Mouse (Mus musculus): ENCODE measurements around the gene Gfod1. TPM values are rescaled to one million over a fixed set of nuclear protein-coding genes. Genes with fewer than 3 reads are reported as not detected.
A peak's percentile ranks its signal among the peaks of the same experiment; 100 is the strongest.

The Gfod1 gene
- polyA plus RNA-seq, 1 experiment from 2014 or later: 0.67 TPM

DNA sequence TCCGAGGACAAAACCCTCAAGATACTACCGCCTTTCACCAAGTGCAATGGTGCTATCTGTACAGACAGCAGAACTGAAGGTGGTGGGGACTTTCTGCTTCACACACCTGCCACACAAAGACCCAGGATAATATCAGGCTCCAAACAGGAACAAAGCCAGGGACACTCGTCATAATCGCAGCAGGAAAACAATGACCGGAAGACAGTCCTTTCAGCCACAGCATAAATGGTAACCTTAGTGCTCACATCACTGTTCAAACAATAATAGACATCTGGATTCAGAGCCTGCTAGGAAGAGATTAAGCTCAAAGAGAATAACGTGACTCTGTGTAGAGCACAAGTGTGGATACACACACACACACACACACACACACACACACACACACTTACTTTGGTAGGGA is 67.3 kb downstream of the Gfod1 start:
- Histone ChIP-seq H3K27ac (no peak overlapping the region), H3K4me2 (replicated peaks) (no peak overlapping the region), H3K9me3 (no peaks in the 10 kb centered on the region), H3K4me1 (peaks cover 43% of the 10 kb centered on the region), H3K36me3 (no peaks in the 10 kb centered on the region), H3K4me3 (no peak overlapping the region), H3K27me3 (no peaks in the 10 kb centered on the region), H3K9ac (no peak overlapping the region)
- WGBS: 72% methylated on average over 6 of the region's 6 CpGs
- ATAC-seq (ENCODE audit: low FRiP score, low read depth): no peak

DNA sequence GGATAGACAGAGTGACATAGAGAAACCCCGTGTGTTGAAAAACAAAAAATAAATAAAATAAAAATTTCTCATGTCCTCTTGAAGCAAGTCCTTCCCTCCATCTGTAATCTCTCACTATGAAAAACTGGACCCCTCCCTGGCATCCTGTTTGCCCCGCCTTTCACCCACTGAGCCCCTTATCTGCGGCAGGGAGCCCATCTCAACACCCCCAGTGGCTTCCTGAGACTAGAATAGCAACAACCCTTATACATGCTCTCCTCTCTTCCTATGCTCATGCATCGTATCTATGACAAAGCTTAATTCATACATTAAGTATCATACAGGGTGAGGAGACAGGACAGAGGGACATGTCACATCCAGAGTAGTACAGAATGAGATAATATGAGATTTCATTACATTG is 68.0 kb downstream of the Gfod1 start:
- Histone ChIP-seq H3K27me3 (no peaks in the 10 kb centered on the region), H3K9me3 (no peaks in the 10 kb centered on the region), H3K27ac (no peak overlapping the region), H3K9ac (no peak overlapping the region), H3K4me3 (no peak overlapping the region), H3K36me3 (no peaks in the 10 kb centered on the region), H3K4me2 (replicated peaks) (no peak overlapping the region), H3K4me1 (peaks cover 43% of the 10 kb centered on the region)
- WGBS: 83% methylated on average over 4 of the region's 4 CpGs
- ATAC-seq (ENCODE audit: low FRiP score, low read depth): no peak

GRCm38 (mm10) chr13:43235586-43235910 is 68.4 kb downstream of the Gfod1 start:
- WGBS: 69% methylated on average over 3 of the region's 3 CpGs
- Histone ChIP-seq H3K27ac (no peak overlapping the region), H3K4me2 (replicated peaks) (no peak overlapping the region), H3K27me3 (no peaks in the 10 kb centered on the region), H3K4me3 (no peak overlapping the region), H3K36me3 (no peaks in the 10 kb centered on the region), H3K4me1 (peaks cover 43% of the 10 kb centered on the region), H3K9ac (no peak overlapping the region), H3K9me3 (no peaks in the 10 kb centered on the region)
- ATAC-seq (ENCODE audit: low FRiP score, low read depth): no peak

DNA sequence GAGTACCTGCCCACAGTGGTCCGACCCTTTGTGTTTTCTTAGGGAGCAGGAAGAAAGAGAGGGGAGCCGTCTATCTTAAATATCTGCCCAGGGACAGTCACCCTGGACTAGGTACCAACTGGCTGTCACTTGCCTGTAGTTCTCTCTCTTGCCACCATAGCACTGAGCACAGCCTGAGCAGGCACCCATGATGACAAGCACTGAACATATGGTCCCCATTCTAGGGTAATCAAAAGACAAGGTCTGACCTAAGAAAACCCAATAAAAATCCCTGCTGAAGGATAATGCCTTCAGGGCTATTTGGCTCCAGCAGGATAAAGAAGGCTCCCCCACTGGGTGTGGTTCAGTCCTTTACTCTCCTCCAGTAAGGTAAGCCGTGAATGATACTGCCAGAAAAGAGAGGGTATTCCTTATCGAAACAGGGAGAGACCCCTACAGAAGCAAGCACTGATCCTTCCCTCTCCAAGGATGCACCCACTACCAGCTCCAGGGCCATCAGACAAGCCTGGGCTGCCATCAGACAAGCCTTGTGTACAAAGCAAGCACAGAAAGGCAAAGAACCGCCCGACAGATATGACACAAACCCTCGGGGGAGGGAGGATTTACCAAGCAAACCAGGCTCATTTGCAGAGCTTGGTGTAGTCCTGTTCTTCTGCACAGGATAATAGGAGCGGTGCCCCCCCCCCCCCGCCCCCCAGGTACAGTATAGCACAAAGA is 68.9 kb downstream of the Gfod1 start:
- Histone ChIP-seq H3K27me3 (no peaks in the 10 kb centered on the region), H3K27ac (no peak overlapping the region), H3K4me1 (peaks cover 49% of the 10 kb centered on the region), H3K4me3 (no peak overlapping the region), H3K9me3 (no peaks in the 10 kb centered on the region), H3K4me2 (replicated peaks) (no peak overlapping the region), H3K36me3 (no peaks in the 10 kb centered on the region), H3K9ac (no peak overlapping the region)
- no peak for ATAC-seq (ENCODE audit: low FRiP score, low read depth)
- 55% methylated on average over 9 of the region's 9 CpGs for WGBS

DNA sequence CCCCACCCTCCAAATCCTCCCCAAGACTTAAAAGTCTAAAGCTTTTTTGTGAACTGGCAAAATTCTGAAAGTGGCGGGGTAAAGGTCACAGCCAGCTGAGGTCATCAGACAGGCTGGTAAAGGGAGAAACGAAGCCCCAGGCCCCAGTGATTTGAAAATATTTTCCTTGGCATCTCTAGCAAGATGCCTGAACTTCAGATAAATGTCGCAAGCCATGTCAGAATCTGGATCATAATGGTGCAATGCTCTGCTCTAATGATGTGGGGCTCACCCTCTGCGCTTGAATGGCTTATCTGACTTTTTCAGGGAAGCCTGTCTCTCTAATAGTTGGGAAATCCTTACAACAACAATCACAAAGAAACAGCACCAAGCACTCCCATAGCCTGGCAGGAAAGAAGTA is 70.6 kb downstream of the Gfod1 start:
- WGBS: 76% methylated on average over 4 of the region's 4 CpGs
- H3K9ac ChIP-seq: no peak overlapping the region
- no peak for ATAC-seq (ENCODE audit: low FRiP score, low read depth)
- no peaks in the 10 kb centered on the region for H3K27me3 ChIP-seq
- H3K36me3 ChIP-seq: no peaks in the 10 kb centered on the region
- no peak overlapping the region for H3K4me2 ChIP-seq (replicated peaks)
- no peaks in the 10 kb centered on the region for H3K9me3 ChIP-seq
- no peak overlapping the region for H3K4me3 ChIP-seq
- peaks cover 62% of the 10 kb centered on the region for H3K4me1 ChIP-seq
- H3K27ac ChIP-seq: no peak overlapping the region

DNA sequence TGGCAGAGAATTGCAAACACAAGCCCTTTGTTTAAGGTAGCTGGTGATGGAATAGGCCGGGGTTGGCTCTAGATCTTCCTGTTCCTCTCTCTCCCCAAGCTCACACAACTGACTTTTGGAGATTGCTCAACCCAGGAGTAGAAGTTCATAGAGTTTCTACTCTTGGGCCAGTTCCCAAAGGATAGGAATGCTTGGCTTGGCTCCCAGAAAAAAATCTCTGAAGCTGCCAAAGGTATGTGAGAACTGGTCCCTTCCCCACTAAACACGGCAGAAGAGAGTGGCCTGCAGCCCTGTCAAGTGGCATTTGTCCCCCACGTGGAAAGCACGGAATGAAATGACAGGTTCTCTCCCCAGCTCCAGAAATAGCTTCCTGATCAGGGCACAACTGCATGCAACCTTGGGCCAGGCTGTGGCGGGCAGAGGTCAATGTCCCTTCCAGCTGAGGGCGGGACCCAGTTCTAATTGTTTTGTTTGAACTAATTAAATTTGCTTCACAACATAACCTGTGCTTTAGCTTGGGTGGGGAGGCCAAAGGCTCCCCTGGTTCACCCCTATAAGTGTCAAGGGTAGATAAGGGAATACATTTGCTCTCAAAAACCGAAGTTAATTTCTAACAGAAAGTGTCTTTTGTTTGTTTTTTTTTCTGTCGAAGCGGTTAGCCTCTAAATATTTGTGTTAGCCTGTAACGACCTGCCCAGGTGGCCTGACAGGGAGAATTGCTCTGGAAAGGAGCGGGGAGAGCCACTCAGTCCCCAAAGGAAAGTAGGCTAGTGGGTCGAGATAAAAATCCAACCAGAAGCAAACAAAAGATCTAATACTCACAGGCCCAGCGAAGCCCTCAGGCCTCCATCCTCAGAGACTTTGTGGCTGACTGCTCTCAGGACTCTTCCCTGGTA is 71.8 kb downstream of the Gfod1 start:
- Histone ChIP-seq H3K9me3 (no peaks in the 10 kb centered on the region), H3K36me3 (no peaks in the 10 kb centered on the region), H3K4me3 (no peak overlapping the region), H3K4me1 (peaks cover 65% of the 10 kb centered on the region), H3K9ac (no peak overlapping the region), H3K4me2 (replicated peaks) (no peak overlapping the region), H3K27ac (peak overlapping the region; percentile 39; the same call in 1 of the 2 replicates), H3K27me3 (no peaks in the 10 kb centered on the region)
- WGBS: 26% methylated on average over 13 of the region's 13 CpGs
- ATAC-seq (ENCODE audit: low FRiP score, low read depth): peak; percentile 42; the same call in 1 of the 2 replicates

DNA sequence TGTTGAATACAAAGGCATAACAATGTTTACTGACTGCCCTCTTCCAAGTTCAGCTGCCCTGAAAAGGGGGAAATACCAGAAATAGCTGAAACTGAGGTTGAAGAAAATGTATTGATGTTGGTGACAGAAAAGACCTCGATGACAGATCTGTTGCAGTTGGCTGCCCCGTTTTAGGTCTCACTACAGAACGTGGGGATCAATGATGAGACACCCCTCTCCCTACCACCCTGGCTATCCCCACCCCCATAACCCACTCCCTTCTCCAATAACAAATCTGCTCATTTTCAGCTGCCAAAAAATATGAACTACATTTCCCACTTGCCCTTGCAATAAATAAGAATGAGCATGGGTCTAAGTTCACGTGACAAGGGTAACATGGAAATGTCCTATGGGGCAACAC is 73.1 kb downstream of the Gfod1 start:
- Histone ChIP-seq H3K36me3 (no peaks in the 10 kb centered on the region), H3K4me1 (peaks cover 61% of the 10 kb centered on the region), H3K27ac (peak overlapping the region; percentile 71), H3K27me3 (no peaks in the 10 kb centered on the region), H3K4me3 (no peak overlapping the region), H3K9me3 (no peaks in the 10 kb centered on the region), H3K9ac (no peak overlapping the region), H3K4me2 (replicated peaks) (0 out of 2 replicates have a peak overlapping the region, but pooled peaks have one; percentile 10)
- 63% methylated on average over 4 of the region's 4 CpGs for WGBS
- ATAC-seq (ENCODE audit: low FRiP score, low read depth): no peak

DNA sequence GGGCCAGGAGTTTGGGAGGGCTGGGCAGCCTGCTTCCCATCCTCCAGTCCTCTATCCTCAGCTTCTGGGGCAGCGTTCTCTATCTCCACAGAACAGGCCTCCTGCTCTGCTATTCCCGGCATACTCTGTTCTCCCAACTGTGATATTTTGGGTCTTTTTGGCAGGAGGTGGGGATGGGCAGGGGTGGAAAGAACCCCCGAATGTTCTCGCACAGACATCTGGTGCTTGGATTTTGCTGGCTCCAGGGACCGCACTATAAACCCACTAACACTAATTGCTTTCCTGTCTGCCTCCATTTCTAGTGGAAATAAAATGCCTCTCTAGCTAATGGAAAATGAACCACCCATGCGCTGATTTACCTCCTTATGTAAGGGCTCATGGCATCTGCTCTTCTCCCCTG is 73.7 kb downstream of the Gfod1 start:
- Histone ChIP-seq H3K9me3 (peaks cover under 1% of the 10 kb centered on the region; the same call in 1 of the 2 replicates), H3K27ac (peak overlapping the region; percentile 72)
- ATAC-seq (ENCODE audit: low FRiP score, low read depth): peak; percentile 60

DNA sequence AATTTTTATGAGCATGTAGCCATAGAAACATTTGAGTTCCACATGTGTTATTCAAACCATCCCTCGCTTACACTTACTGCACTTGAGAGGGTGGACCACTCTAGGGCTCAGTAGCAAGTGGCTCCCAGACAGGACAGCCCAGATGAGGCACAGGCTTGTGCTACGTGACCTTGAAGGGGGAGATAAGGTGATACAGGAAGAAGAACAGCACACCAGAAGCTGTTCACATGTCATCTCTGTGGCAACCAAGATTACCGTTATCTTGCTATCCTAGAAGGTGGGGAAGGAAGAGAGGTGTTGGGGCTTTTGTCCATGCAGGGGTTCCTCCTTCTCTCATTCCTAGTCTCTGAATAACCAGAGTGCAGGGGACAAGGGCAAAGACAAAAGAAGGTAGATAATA is 74.2 kb downstream of the Gfod1 start:
- Histone ChIP-seq H3K4me1 (peaks cover 54% of the 10 kb centered on the region), H3K4me3 (no peak overlapping the region), H3K4me2 (replicated peaks) (peak overlapping the region; percentile 10; the same call in 1 of the 2 replicates), H3K36me3 (no peaks in the 10 kb centered on the region), H3K9me3 (peaks cover 5% of the 10 kb centered on the region; the same call in 1 of the 2 replicates), H3K27me3 (no peaks in the 10 kb centered on the region), H3K9ac (no peak overlapping the region), H3K27ac (peak overlapping the region; percentile 72)
- 69% methylated on average over 3 of the region's 3 CpGs for WGBS
- ATAC-seq (ENCODE audit: low FRiP score, low read depth): no peak

More for the DNA sequence above, 73.7 kb downstream of the Gfod1 start:
- 26% methylated on average over 6 of the region's 6 CpGs for WGBS
- H3K36me3 ChIP-seq: no peaks in the 10 kb centered on the region
- peaks cover 59% of the 10 kb centered on the region for H3K4me1 ChIP-seq
- peak overlapping the region; percentile 10 for H3K4me2 ChIP-seq (replicated peaks)
- no peak overlapping the region for H3K9ac ChIP-seq
- H3K27me3 ChIP-seq: no peaks in the 10 kb centered on the region
- H3K4me3 ChIP-seq: no peak overlapping the region

- WGBS: 59% methylated on average over 6 of the region's 6 CpGs
- Histone ChIP-seq H3K36me3 (no peaks in the 10 kb centered on the region), H3K4me1 (peaks cover 50% of the 10 kb centered on the region), H3K4me2 (replicated peaks) (no peak overlapping the region), H3K9me3 (peaks cover 9% of the 10 kb centered on the region; the same call in 1 of the 2 replicates), H3K27me3 (no peaks in the 10 kb centered on the region), H3K9ac (no peak overlapping the region), H3K27ac (no peak overlapping the region; the same call in 1 of the 2 replicates), H3K4me3 (no peak overlapping the region)
- ATAC-seq (ENCODE audit: low FRiP score, low read depth): no peak
Measured at GRCm38 (mm10) chr13:43228141-43228540, 75.8 kb downstream of the Gfod1 start.

DNA sequence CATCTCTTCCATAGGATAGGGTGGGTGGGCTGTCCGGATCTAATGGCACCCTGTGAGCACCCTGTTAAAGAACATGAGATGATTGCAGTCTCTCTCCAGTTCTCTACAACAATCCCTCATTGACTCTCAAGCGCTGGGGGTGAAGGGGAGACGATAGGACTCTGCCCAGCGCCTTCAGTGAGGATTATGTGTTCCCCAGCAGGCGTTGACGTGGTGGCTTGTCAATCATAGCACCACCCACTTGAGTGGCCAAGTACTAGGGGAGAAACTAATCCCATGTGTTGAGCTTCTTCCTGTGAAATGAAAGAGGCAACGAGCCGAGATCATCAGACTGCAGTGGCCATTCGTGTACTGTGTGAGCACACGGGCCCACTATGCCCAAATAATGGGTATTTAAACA is 77.9 kb downstream of the Gfod1 start:
- peaks cover 9% of the 10 kb centered on the region; the same call in 1 of the 2 replicates for H3K9me3 ChIP-seq
- H3K27me3 ChIP-seq: no peaks in the 10 kb centered on the region
- no peak for ATAC-seq (ENCODE audit: low FRiP score, low read depth)
- H3K27ac ChIP-seq: no peak overlapping the region
- no peak overlapping the region for H3K4me3 ChIP-seq
- no peaks in the 10 kb centered on the region for H3K36me3 ChIP-seq
- H3K4me1 ChIP-seq: peaks cover 29% of the 10 kb centered on the region
- 75% methylated on average over 10 of the region's 10 CpGs for WGBS
- no peak overlapping the region for H3K4me2 ChIP-seq (replicated peaks)
- no peak overlapping the region for H3K9ac ChIP-seq

DNA sequence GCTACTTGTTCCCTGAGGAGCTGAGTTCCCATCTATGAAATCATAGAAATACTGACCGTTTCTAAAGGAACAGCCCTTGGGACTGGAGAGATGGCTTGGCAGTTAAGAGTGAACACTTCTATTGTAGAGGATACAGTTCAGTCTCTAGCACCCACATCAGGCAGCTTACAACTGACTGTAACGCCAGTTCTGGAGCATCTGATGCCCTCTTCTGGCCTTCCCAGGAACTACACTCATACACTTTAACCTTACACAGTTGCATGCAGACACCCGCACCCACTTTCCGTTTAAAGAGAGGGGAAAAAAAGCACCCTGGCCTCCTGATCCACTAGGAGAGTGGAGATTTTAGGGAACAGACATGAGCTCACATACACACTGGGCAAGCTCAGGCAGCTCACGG is 78.8 kb downstream of the Gfod1 start:
- 69% methylated on average over 5 of the region's 5 CpGs for WGBS
- Histone ChIP-seq H3K4me3 (no peak overlapping the region), H3K9ac (no peak overlapping the region), H3K27ac (no peak overlapping the region), H3K4me1 (peaks cover 27% of the 10 kb centered on the region), H3K4me2 (replicated peaks) (no peak overlapping the region), H3K36me3 (no peaks in the 10 kb centered on the region), H3K27me3 (no peaks in the 10 kb centered on the region), H3K9me3 (peaks cover 9% of the 10 kb centered on the region; the same call in 1 of the 2 replicates)
- no peak for ATAC-seq (ENCODE audit: low FRiP score, low read depth)

All from limb, embryonic 13.5 days (tissue).